Mouse (Mus musculus): ENCODE data around the gene Map6. TPM values are rescaled to one million over a fixed set of nuclear protein-coding genes. Genes with fewer than 3 reads are reported as not detected.
"Not testable (repeated sequence)": the region's sequence is repeated elsewhere in the genome, so short reads cannot be mapped to it uniquely, and the experiment has no call there.

Map6 gene
- total RNA-seq, 4 experiments from 2014 or later: 8.6 to 14.1 (median 12.4) TPM

DNA sequence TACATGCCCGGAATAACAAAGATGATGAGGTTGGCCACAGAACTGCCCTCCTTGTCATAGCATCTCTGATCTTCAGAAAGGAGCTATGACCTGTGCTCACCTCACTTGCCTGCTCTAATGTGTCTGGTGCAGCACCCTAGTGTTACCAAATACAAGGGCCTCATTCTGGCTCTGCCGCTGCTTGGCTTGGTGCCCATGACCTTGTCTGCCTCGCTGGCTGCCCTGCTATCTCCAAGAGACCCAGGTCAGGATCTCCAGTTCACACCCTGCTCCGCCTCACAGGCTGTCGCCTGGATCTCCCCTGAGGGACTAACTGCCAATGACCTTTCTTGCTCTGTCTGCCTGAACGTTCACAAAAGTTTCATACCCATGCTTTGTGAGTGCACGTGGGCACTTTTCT is 90.0 kb downstream of the Map6 start:
- DNase-seq: peak; percentile 84

DNA sequence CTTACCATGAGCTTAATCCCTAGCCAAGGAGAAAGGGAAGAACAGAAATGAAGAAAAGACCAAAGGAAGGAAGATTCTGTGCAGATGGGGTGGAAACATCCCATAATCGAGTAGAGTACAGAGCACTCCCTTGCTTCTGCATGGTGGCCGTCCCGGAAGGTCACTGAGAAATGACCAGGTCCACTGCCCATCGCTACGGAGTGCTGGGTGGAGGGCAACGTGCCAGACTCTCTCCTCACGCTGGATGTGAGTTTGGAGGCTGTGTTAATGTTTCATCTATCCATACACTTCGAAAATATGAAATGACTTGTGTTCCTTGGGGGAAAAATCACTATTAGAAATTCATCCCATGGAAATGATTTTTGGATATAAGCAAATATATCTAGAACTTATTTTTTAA is 91.1 kb downstream of the Map6 start:
- no peak for DNase-seq

DNA sequence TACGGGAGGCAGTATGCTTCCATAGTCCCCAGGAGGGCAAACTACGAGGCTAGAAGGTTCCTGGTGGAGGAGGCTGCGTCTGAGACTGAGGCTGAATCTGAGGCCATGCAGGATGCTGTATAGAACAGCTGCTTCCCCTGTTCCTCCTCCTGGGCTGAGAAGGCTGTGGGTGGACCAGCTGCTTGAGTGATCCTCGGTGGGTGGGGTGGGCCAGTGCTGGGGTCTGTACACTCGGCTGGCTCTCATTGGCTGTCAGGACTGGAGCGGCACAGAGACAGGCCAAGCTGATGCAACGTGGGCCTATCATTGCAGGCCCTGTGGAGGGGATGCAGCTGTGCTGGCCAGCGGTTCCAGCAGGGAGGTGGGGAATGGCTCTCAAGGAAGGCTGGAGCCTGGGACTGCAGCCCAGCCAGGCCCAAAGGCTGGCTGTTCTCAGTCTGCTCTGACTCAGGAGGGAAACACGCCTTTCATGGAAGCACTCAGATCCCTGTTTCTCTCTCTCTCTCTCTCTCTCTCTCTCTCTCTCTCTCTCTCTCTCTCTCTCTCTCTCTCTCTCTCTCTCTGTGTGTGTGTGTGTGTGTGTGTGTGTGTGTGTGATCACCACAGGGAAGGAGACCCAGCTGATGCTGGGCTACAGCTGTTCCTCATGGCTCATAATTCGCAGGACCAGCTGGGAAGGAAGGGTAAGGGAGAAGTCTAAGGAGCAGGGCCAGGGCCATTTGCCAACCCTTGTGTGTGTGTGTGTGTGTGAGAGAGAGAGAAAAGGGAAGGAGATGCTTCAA is 93.0 kb downstream of the Map6 start:
- no peak for DNase-seq

DNA sequence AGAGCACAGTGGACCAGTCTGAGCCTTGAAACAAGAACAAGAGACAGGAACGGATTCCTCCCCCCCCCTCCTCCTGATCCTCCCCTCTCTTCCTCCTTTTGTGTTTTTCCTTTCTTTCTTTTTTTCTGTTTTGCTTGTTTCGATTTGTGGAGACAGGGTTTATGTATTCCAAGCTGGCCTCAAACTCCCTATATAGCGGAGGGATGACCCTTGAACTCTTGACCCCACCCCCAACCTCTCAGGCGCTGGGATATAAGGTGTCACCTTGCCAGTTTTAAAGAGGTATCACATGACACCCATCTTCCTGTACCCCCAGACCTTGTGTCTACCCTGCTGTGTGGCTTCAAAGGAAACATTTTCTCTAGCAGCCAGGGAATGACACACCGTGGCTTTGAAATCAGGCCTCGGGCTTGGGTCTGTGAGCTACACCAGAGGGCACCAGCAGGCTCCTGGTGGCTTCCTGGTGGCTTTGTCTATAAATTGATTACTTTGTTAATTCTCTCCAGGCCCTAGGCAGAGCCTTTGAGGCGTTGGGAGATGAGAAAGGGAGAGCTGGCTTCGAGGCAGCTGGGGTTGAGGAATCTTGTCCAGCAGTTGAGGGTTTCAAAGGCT is 93.7 kb downstream of the Map6 start:
- no peak for DNase-seq

DNA sequence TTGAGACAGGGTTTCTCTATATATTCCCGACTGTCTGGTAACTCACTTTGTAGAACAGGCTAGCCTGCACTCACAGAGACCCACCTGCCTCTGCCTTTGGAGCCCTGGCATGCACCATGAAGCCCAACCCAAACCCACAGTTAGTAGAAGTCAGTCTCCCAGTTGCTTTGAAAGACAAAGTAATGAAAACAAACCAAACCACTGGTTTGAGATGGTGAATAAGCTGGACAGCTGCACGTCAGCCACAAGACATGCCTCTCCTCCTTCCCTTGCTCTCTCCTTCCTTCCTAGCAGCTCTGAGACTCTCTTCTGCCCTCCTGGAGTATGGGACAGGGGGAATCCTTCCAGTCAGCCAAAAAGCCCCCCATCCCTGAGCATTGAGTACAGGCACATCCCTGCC is 94.9 kb downstream of the Map6 start:
- no peak for DNase-seq

DNA sequence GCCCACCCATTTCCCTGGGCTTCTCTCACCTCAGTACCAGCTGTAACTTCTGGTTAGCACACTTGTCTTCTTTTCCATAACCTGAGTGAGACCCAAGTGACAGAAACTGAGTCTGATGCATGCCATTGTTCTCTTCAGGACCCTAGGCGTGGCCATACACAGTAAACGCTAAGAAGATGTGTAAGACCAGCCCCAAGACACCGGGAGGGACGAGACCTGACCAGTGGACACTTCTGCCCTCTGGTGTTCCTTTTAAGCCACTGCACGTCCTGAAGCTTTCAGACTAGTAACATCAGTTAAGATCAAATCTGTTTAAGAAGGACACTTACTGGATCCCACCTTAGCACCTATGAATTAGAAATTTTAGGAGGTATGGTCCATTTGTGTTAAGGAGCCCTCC is 97.8 kb downstream of the Map6 start:
- DNase-seq: no peak

DNA sequence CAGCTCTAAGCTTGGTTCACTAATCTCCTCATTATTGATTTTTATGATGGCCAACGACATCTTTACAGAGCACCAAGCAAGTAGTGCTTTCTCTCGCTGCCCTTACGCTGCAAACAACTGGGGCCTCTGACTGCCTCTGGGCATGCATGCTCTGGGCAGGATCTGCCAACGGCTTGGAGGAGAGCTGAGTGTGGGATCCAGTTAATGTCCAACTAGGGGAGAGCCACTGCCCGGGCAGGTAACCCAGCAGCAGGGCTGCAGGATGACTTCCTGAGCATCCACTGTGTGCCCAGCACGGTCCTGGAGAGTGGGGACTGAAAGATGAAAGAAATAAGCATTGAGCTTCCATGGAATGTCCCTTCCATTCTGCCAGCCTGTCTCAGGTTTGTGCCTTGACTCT is 99.5 kb downstream of the Map6 start:
- DNase-seq: no peak

DNA sequence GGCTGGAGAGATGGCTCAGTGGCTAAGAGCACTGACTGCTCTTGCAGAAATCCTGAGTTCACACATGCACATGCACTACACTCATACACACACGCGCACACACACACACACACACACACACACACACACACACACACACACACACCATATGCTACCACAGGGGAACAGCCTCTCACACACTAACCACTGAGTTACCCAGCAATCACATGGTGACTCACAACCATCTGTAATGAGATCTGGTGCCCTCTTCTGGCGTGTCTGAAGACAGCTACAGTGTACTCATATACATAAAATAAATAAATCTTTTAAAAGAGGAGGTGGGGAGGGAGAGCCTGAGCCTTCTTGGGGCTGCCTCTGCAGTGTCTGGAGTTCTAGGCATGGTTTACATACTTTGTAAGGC is 107.1 kb downstream of the Map6 start:
- DNase-seq: not testable (repeated sequence)

DNA sequence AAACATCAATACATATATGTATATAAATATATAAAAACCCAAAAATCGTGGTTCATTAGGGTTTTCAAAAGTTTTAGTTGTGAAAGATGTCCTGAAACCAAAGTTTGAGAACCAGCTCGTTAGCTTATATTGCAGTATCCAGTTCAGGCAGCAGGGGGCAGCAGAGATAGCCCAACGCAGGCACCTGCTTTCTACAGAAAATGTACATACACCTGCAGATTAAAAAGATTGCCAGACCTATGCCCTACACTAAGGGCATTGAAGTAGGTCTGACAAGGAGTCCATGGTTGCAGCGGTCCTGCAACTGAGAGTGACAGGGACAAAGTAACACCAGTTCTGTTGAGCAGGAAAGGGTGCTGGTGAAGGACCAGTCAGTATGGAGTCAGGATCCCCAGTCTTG is 108.2 kb downstream of the Map6 start:
- no peak for DNase-seq

DNA sequence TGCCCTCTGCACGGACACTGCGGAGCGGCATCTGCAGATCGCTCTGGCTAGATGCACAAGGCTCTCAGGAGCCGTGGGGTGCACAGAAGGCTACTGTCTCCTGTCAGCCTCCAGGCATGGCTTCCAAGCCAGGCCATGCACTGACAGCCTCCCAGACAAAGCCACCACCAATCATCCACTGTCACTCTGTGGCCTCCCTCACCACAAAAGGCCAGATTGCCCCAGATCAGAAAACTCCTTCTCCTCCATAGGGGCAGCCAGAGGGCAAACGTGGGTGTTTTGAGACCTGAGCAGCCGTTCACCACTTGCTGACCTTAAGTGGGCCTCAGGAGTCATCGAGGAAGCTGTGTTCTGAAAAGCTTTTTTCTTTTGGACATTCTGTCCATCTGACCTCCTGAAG is 111.6 kb downstream of the Map6 start:
- DNase-seq: no peak

DNA sequence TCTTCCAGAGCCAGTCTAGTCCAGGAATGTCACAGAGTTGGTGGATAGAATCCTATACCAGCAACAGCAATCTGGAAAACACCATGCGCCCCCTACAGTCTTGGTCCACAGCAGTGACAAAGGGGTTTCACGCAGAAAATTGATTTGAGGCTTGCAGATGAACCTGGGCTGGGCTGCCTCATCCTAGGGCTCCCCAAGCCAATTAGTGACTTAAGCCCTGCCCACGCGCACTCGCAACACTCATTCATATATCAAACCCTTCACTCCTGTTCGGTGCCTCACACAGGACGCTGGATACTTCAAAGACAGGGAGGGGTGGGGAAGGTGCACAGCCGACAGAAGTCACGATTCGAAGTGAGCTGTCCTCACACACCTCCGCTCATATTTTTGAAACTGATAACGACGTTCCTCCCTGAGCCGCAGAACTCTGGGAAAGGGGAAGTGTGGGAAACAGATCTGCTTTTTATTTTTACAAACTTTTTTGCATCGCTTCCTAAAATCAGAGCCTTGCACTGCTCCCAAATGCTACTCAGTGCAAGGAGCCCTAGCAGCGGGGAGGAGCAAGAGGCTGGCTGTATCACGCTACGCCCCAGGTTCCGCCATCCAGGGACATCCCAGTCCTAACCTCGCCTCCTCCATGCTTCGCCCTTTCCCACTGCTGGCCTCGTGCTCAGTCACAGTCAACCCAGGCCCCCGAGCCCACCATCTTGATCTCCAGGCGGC is 113.4 kb downstream of the Map6 start:
- DNase-seq: no peak

DNA sequence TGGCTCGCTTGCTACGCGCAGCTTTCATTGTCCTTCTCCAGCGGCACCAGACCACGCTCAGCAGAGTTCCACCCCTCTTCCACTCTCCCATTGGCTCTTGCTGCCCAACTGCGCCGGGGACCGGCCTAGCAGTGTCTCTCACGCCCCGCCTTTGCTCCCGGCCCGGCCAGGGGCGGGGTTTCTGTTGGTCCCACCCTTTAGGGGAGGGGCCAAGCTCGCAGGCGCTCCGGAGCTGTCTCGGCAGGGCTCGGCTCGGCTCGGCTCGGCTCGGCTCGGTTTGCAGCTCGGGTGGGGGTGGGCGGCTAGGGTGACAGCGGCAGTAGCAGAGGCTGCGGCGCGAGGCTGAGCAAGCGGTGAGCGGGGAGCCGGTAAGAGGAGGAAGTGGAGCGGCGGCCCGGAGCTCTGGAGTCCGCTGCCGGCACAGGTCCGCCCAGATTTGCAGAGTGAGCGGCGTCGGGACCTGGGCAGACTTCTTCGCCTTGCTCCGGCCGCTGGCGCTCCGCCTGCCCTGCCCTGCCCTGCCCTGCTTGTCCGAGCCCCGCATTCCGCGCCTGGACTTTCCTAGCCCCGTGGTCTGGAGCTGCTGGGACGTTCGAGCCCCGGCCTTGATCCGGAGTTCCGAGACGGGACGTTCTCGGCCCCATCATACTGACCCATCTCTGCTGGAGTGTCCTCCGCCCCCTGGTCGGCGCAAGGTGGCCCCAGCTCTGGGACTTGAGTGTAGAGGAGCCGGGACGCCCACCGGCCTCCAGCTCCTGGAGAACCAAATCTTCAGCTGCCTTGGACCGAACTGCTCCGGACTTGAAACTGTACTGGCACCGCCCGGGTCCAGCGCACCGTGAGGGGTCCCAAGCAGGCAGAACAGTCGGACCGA is 114.2 kb downstream of the Map6 start, which contains the start of gene Gdpd5:
Gene Gdpd5 (plus strand): TSS at position 201 of the 874 bp plus-strand sequence.
- peak; percentile 98 for DNase-seq

DNA sequence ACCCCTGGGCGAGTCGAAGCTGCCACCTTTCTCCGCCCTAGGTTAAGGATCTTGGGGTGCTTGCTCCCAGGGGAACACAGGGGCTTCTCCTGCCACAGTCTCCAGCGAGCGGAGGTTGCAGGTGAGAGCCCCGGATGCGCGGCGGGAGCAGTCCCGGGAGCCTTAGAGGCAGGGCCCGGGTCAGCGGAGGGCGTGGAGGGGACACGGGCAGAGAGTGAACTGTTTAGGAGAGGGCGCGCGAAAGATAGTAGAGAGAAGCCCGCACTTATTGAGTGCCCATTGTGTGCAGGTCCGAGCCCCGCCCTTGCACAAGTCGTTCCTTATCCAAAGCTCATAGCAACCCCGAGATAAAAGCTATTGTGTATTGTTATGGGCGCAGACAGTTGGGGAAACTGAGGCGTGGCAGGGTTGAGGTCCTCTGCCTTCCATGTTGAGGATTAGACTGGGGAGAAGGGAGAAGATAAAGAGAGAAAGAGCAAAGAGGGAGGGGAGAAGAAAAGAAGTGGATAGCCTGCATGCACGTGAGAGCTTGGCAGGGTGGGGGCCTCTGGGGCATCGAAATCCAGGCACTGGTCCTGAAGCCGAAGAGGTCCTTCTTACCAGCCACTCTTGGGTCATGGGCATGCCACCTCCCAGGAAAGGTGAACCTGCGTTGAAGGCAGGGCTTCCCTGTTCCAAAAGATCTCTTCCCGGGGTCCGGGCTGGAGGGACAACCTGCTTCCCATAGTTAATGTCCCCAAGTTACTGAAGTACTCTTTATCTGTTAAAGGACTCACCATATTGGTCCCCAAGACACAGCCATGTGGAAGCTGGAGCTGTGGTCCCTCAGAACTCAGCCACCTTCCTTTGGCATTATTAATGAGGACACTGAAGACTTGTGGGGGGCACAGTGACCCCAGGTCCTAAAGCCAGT is 115.1 kb downstream of the Map6 start:
- DNase-seq: no peak

DNA sequence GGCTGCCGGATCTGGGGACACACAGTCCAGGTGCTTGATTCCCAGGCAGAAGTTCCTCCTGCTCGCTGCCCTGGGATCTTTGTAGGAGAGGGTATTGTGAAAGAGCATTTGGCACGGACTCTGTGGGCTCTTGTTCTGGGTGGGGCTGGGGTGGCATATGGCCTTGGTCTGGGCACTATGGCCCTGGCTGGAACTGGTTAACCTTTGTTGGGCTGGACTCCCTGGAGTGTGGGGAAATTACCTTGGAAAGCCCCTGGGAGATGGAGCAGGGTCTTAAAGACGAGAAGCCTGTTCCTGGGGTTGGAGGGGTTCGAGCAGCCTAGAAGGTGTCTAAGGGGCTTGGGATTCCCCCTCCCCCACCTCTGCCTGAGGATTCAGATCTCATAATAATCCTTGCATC is 116.0 kb downstream of the Map6 start:
- no peak for DNase-seq

DNA sequence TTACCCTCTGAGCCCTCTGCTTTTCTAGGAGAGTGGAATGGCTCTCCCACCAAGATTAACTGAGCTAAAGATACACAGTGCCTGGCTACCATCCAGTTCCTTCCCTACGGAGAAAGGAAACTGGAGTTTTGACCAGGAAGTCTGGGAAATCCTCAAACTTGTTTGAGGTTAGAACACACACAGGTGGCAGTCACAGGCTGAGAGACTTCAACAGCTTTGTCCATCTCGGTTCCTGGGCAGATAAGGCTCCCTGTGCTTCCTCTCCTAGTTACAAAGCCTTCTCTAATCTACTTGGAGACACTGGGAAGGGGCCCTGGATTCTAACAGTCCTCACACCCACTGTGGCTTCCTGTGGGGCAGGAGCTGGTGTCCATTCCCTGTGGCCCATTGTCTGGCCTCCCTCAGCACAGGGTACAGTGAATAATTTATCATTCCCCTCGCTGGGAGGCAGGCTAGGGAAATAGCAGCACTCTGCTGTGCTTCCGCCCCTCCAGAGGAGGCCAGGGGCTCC is 116.9 kb downstream of the Map6 start:
- DNase-seq: no peak

DNA sequence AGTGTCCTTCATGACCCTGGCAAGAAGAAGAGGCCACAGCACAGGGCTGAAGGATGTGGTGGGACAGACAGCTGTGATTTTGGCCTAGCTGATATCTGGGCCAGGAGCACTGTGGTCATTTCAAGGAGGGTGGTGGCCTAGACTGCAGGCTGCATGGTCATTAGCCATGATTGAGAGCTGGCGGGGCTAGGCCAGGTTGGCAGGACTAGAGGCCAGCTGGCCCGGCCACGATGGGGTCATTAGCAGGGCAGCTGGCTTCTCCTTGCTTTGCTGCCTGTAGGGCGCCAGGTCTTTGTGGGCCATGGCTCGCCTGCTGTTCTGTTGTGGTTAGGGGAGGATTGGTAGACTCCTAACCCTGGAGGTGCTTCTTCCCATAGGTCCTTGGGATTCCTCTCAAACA is 118.8 kb downstream of the Map6 start:
- no peak for DNase-seq

Other genes with a start within 250 kb of the Map6 start
- gene Uvrag, start 126.3 kb upstream of the Map6 start, total RNA-seq (2022): 10 to 100 TPM; 32.5 to 46.9 (median 40.3) TPM
- gene Dgat2, start 84.7 kb upstream of the Map6 start, total RNA-seq (2022): 100 to 1,000 TPM; 138 to 436 (median 316) TPM
- 1 to 10 TPM in 1 of 4 experiments, under 1 TPM in 3; 0.25 to 1.5 (median 0.51) TPM for gene Mogat2, start 28.8 kb upstream of the Map6 start, total RNA-seq (2022)
- 100 to 1,000 TPM; 127 to 266 (median 171) TPM for gene Serpinh1, start 85.8 kb downstream of the Map6 start, total RNA-seq (2022)
- gene Gdpd5, start 114.0 kb downstream of the Map6 start, total RNA-seq (2022): 10 to 100 TPM in 3 of 4 experiments, 1 to 10 TPM in 1; 9.2 to 16.4 (median 13.9) TPM
- gene Klhl35, start 198.6 kb downstream of the Map6 start, total RNA-seq (2022): 1 to 10 TPM in 1 of 4 experiments, under 1 TPM in 3; 0.38 to 1.2 (median 0.75) TPM
- gene Rps3, start 216.3 kb downstream of the Map6 start, total RNA-seq (2022): 100 to 1,000 TPM; 533 to 601 (median 565) TPM

Data from adrenal gland, adult 8-10 months (tissue).